Mouse (Mus musculus): ENCODE data around the gene Spag5.

- TF ChIP-seq CTCF (IDR thresholded peaks at IDR 0.05; ENCODE audit: low read depth, low read length) (no peak), POLR2A (IDR thresholded peaks at IDR 0.05; ENCODE audit: insufficient read depth, low read length) (no peak)
These were observed 43.8 kb downstream of the Spag5 start for GRCm38 (mm10) chr11:78344890-78345715.

Data from ES-Bruce4 (cell line).